Mouse (Mus musculus) neural tube, embryonic 14.5 days (tissue): ENCODE data around the gene Gmcl1. TPM values are rescaled to one million over a fixed set of nuclear protein-coding genes. Genes with fewer than 3 reads are reported as not detected.
A peak's percentile ranks its signal among the peaks of the same experiment; 100 is the strongest.

Source experiments
- ATAC-seq: fragments of 200-750 bp; cut with Nextera tagmentation; 2 replicates; pipeline ENCODE4 v1.8.0; 2017; ENCODE audit warnings: low read depth, mild to moderate bottlenecking, moderate TSS enrichment, moderate library complexity
- H3K27ac ChIP-seq: fragments of 300-500 bp; sonication (generic); 2 replicates; pipeline ENCODE4 v1.5.1; 2014; ENCODE audit warnings: low read depth, mild to moderate bottlenecking, control low read depth, low read length, moderate library complexity, mixed read lengths
- H3K27me3 ChIP-seq: fragments of 300-500 bp; sonication (generic); 2 replicates; pipeline ENCODE4 v1.6.1; 2014; ENCODE audit warnings: low read length; ENCODE audit not compliant: control insufficient read depth, insufficient read depth
- H3K36me3 ChIP-seq: fragments of 300-500 bp; sonication (generic); 2 replicates; pipeline ENCODE4 v1.6.1; 2014; ENCODE audit warnings: low read length, mixed read lengths; ENCODE audit not compliant: control insufficient read depth, insufficient read depth
- H3K4me1 ChIP-seq: fragments of 300-500 bp; sonication (generic); 2 replicates; pipeline ENCODE4 v1.6.1; 2014; ENCODE audit warnings: low read length; ENCODE audit not compliant: control insufficient read depth, insufficient read depth
- H3K4me2 ChIP-seq: fragments of 300-500 bp; sonication (generic); 2 replicates; pipeline ENCODE4 v1.6.1; 2014; ENCODE audit warnings: mild to moderate bottlenecking, low read depth, low read length, control low read depth
- H3K4me3 ChIP-seq: fragments of 300-500 bp; sonication (generic); 2 replicates; pipeline ENCODE4 v1.5.1; 2014; ENCODE audit warnings: low read depth, low read length, control low read depth, mixed read lengths
- H3K9ac ChIP-seq: fragments of 300-500 bp; sonication (generic); replicated peaks from 2 replicates; pipeline ENCODE4 v1.6.1; 2014; ENCODE audit warnings: low read depth, mild to moderate bottlenecking, control low read depth, low read length, mixed read lengths
- H3K9me3 ChIP-seq: fragments of 300-500 bp; sonication (generic); 2 replicates; pipeline ENCODE4 v1.6.1; 2016; ENCODE audit warnings: low read length; ENCODE audit not compliant: control insufficient read depth
- WGBS: fragments of 180-500 bp; shearing (Covaris S2); extraction: QIAGEN DNeasy Blood & Tissue Kit; methylation state at CpG from one replicate; pipeline ENCODE4 v1.1.7; 2014; 5-methylcytosine and 5-hydroxymethylcytosine counted together
- polyA plus RNA-seq: library from polyadenylated mRNA; unstranded; fragments of >200 nt; fragmentation: Nextera tagmentation; extraction: Ambion mirVana; gene quantifications from 2 replicates; pipeline ENCODE4 v1.2.1, GENCODE M21; 2014

Gene Gmcl1
- polyA plus RNA-seq: 44.2 and 50.7 TPM in 2 replicates

DNA sequence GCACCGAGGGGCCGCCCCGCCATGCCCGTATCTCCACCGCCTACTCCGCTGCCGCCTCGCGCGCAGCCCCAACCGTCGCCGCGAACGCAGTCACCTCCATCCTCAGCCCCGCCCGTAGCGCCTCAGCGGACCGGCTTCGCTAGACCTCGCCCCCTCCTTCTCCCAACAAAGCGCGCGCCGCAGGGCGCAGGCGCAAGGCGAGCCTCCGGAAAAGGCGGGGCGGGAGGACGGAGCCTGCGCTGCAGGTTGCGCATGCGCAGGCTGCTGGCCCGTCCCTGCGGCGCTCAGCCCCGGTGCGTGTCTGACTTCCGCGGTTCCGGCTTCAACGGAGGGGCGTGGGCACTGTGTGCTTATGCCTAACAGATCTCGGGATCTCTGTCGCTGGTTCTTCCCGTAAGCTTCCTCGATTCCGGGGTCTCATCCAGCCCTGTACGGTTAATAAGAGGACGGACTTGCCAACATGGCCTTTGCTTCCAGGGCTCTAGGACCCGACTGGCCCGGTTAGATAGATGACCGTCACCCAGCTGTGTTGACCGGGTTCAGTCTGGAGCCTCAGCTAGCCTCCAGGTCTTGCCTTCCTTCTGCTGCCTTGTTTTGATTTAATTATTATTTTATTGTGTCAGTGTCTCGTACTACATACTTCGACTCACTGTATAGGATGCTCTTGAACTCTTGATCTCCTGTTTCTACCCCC lies at the start of gene Gmcl1:
Gmcl1 (minus strand) TSS at position 201 of the 694 bp plus-strand sequence.
- peak within 1 kb of the TSS; percentile 97 for H3K4me3 ChIP-seq
- peak within 1 kb of the TSS; percentile 88 for H3K9ac ChIP-seq
- ATAC-seq: peak; percentile 93
- H3K4me1 ChIP-seq: peaks cover 13% of the 10 kb centered on the region
- no peaks in the 10 kb centered on the region for H3K9me3 ChIP-seq
- WGBS: under 1% methylated on average over 58 of the region's 59 CpGs
- no peaks in the 10 kb centered on the region for H3K27me3 ChIP-seq
- peak within 1 kb of the TSS; percentile 87 for H3K4me2 ChIP-seq
- no peaks in the 10 kb centered on the region for H3K36me3 ChIP-seq
- peak within 1 kb of the TSS; percentile 95 for H3K27ac ChIP-seq

- no peaks in the 10 kb centered on the region for H3K27me3 ChIP-seq
- no peak overlapping the region for H3K4me3 ChIP-seq
- H3K36me3 ChIP-seq: no peaks in the 10 kb centered on the region
- H3K4me1 ChIP-seq: no peaks in the 10 kb centered on the region
- no peak overlapping the region for H3K4me2 ChIP-seq
- H3K9ac ChIP-seq: no peak overlapping the region
- no peak overlapping the region for H3K27ac ChIP-seq
- WGBS: 77% methylated on average over 3 of the region's 3 CpGs
- no peak for ATAC-seq
- H3K9me3 ChIP-seq: no peaks in the 10 kb centered on the region
These were observed 49.2 kb upstream of the Gmcl1 start for GRCm38 (mm10) chr6:86782342-86782741.

DNA sequence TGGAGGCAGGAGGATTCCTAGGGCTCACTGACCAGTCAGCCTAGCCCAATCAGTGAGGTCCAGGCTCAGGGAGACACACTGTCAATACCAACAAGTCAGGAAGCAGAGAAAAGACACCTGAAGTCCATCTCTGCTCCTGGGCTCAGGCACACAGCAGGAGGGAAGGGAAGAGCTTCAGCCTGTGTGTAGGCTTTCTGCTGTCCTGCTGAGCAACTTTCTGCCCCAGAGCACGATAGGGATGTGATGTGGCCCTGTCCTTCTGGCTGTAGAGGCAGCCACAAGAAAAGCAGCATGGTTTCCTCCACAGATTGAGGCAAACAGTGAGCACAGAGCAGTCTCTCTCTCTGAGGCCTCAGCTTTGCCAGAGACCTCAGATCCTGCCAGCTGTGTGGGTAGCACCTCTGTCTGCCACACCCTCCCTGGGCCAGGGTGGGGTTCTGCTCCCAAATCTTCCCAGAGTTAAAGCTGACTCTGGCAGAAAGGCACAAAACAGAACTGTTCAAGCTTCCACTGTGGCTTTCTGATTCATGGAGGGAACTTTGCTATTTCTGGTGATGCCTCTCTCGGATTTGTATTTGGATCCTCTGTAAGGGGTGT lies 48.3 kb upstream of the Gmcl1 start:
- no peaks in the 10 kb centered on the region for H3K36me3 ChIP-seq
- 50% methylated on average over 2 of the region's 2 CpGs for WGBS
- no peaks in the 10 kb centered on the region for H3K27me3 ChIP-seq
- H3K4me2 ChIP-seq: no peak overlapping the region
- H3K27ac ChIP-seq: no peak overlapping the region
- no peaks in the 10 kb centered on the region for H3K4me1 ChIP-seq
- no peaks in the 10 kb centered on the region for H3K9me3 ChIP-seq
- H3K4me3 ChIP-seq: no peak overlapping the region
- ATAC-seq: no peak
- H3K9ac ChIP-seq: no peak overlapping the region

- H3K4me3 ChIP-seq: no peak overlapping the region
- ATAC-seq: no peak
These were observed 45.9 kb upstream of the Gmcl1 start for GRCm38 (mm10) chr6:86778910-86779594.

GRCm38 (mm10) chr6:86777181-86777580 lies 44.0 kb upstream of the Gmcl1 start:
- Histone ChIP-seq H3K4me3 (no peak overlapping the region), H3K4me1 (no peaks in the 10 kb centered on the region), H3K9me3 (no peaks in the 10 kb centered on the region), H3K27me3 (no peaks in the 10 kb centered on the region), H3K9ac (no peak overlapping the region), H3K27ac (no peak overlapping the region), H3K36me3 (no peaks in the 10 kb centered on the region), H3K4me2 (no peak overlapping the region)
- 95% methylated on average over 3 of the region's 3 CpGs for WGBS
- ATAC-seq: no peak

More at GRCm38 (mm10) chr6:86778910-86779594, 45.9 kb upstream of the Gmcl1 start:
- no peak overlapping the region for H3K27ac ChIP-seq
- H3K4me1 ChIP-seq: no peaks in the 10 kb centered on the region
- no peak overlapping the region for H3K9ac ChIP-seq
- H3K36me3 ChIP-seq: no peaks in the 10 kb centered on the region
- no peaks in the 10 kb centered on the region for H3K27me3 ChIP-seq
- 94% methylated on average over 10 of the region's 10 CpGs for WGBS
- H3K4me2 ChIP-seq: no peak overlapping the region
- H3K9me3 ChIP-seq: no peaks in the 10 kb centered on the region

DNA sequence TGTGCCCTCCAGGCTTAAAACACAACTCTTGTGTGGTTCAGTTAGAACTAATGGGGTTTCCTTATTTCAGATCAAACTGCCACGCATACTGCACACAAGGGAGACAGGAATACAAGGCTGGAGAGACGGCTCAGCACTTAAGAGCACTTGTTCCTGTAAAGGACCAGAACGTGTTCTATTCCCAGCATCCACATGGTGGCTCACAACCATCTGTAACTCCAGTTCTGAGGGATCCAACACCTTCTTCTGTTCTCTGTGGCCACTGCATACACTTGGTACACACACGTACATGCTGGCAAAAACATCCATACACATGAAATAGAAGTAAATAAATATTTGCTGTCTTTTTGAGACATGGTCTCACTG lies 43.5 kb upstream of the Gmcl1 start:
- no peak for ATAC-seq
- no peak overlapping the region for H3K27ac ChIP-seq

DNA sequence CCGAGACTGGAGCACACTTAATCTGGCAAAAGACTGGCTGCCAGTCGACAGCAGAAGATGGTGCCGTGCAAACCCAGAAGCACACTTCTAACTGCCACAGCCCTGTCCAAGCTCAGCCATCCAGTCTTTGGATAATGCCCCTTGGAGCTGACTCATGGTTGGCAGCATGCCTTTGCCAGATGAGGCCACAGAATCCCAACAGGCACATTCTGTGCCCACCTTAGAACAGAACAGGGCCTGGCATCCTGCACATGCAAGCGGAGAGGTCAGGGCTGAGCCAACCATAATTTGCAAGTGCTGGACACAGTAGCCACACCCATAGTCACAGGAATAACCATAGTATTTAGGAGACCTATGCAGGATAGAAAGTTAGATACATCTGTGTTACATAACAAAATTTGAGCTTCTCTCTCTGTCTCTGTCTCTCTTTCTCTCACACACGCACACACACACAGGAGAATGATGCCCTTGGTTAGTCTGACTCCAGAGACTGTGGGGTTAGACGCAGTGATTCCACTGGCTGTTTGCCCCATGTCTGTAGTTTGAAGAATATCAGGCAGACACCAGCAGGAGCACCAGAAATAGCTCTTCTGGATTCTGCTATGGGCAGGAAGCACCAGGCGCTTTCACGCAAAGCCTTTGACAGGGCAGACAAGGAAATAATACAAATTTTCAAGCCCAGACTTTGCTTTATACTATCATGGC lies 43.0 kb upstream of the Gmcl1 start:
- Histone ChIP-seq H3K27me3 (no peaks in the 10 kb centered on the region), H3K4me3 (no peak overlapping the region), H3K27ac (no peak overlapping the region), H3K9me3 (no peaks in the 10 kb centered on the region), H3K9ac (no peak overlapping the region), H3K4me1 (no peaks in the 10 kb centered on the region), H3K4me2 (no peak overlapping the region), H3K36me3 (no peaks in the 10 kb centered on the region)
- 84% methylated on average over 8 of the region's 8 CpGs for WGBS
- no peak for ATAC-seq

More for the DNA sequence above, 43.5 kb upstream of the Gmcl1 start:
- Histone ChIP-seq H3K27me3 (no peaks in the 10 kb centered on the region), H3K36me3 (no peaks in the 10 kb centered on the region), H3K9me3 (no peaks in the 10 kb centered on the region), H3K4me3 (no peak overlapping the region), H3K4me2 (no peak overlapping the region), H3K4me1 (no peaks in the 10 kb centered on the region), H3K9ac (no peak overlapping the region)
- WGBS: 56% methylated on average over 4 of the region's 4 CpGs

DNA sequence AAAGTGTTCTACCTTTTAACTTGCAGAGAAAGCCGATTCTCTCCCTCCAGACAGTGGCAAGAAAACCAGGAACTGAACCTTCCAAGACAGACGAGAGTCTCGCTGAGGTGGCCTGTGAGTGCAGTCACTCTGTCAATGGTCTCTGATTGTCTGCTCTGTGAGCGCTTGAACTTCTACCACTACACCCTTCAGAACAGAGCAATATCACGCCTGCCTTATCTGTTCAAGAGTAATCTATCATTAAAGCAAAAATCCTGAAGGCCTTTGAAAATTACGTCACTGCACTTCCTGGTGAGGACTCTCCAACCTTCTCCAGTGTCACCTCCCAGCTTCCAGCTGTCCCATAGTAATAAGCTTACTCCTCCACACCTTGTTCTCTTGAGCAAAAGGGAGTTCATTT lies 41.8 kb upstream of the Gmcl1 start:
- no peak overlapping the region for H3K4me2 ChIP-seq
- no peaks in the 10 kb centered on the region for H3K4me1 ChIP-seq
- H3K36me3 ChIP-seq: no peaks in the 10 kb centered on the region
- no peaks in the 10 kb centered on the region for H3K9me3 ChIP-seq
- ATAC-seq: no peak
- H3K27ac ChIP-seq: no peak overlapping the region
- WGBS: 89% methylated on average over 6 of the region's 6 CpGs
- no peaks in the 10 kb centered on the region for H3K27me3 ChIP-seq
- H3K4me3 ChIP-seq: no peak overlapping the region
- no peak overlapping the region for H3K9ac ChIP-seq
